In genomic region chr7:24369731-24370541, GRCm38 (mm10) we compare ENCODE assay signal across 8 mouse cellular contexts. TPM values are rescaled to one million over a fixed set of nuclear protein-coding genes. Genes with fewer than 3 reads are reported as not detected.
DNase-seq lines count a peak whose midpoint lies in the region; ATAC-seq and TF ChIP-seq lines count a peak whose summit lies in the region.

TSS of gene Kcnn4 (plus strand) at chr7:24370263.

- DNase-seq in heart, postnatal 25 days (ENCODE audit: low spot score), result no peak
- DNase-seq in CH12.LX (ENCODE audit: extremely low read depth) (peak; percentile 81), adipocyte (ENCODE audit: low spot score) (no peak)
- DNase-seq in left cerebral cortex, adult 18-20 months (ENCODE audit: low spot score in 2 of 2), result no peak
- no peak for DNase-seq in gastrocnemius, postnatal 4 days (ENCODE audit: low spot score in 2 of 2)

- H3K36me3 ChIP-seq in heart, embryonic 11.5 days (ENCODE audit: control insufficient read depth, insufficient read depth, low read length), result no peaks in the 10 kb centered on the region
- no peaks in the 10 kb centered on the region for H3K36me3 ChIP-seq in CH12.LX (replicated peaks in 1 of 2; ENCODE audit: control insufficient read depth in 1 of 2, insufficient read depth in 1 of 2, low read length in 1 of 2)
- no peaks in the 10 kb centered on the region for H3K36me3 ChIP-seq in intestine, postnatal 0 days (ENCODE audit: control insufficient read depth, insufficient read depth)

- TF ChIP-seq CTCF in CH12.LX (conservative IDR thresholded peaks at IDR 0.05 in 1 of 2, IDR thresholded peaks at IDR 0.05 in 1 of 2; ENCODE audit: low read depth in 2 of 2, low read length in 2 of 2), result 0 out of 4 replicates have a peak, but pooled peaks of 1 of the 2 experiments have one; percentile 5
- TF ChIP-seq CTCF in intestine, postnatal 0 days (IDR thresholded peaks at IDR 0.05; ENCODE audit: low read depth), result no peak

- in situ Hi-C loops in CH12.LX (cut with MboI; ENCODE audit: low pct_ligation_motif_present, low pct_unique_long_range_greater_than_20kb, low sequenced_read_pairs), result loop anchor here (5.0 kb wide), 1 partner anchor 32 kb away; no protein-coding TSS in a partner anchor

- H3K4me2 ChIP-seq in heart, embryonic 11.5 days, result peak within 1 kb of the TSS; percentile 40
- peak within 1 kb of the TSS; percentile 41 for H3K4me2 ChIP-seq in CH12.LX (ENCODE audit: insufficient read depth, low read depth, poor library complexity, severe bottlenecking)
- H3K4me2 ChIP-seq in intestine, postnatal 0 days (replicated peaks; ENCODE audit: low read depth), result peak within 1 kb of the TSS; percentile 35

- peak; percentile 64 for TF ChIP-seq EP300 in CH12.LX (IDR thresholded peaks at IDR 0.05; ENCODE audit: low read length)

- WGBS in heart, embryonic 11.5 days (ENCODE audit: insufficient replicate concordance), result 34% methylated on average over 23 of the region's 23 CpGs
- 25% methylated on average over 23 of the region's 23 CpGs for WGBS in intestine, postnatal 0 days

- intact Hi-C loops in heart, postnatal 25 days (cut with DNase I), result no loop called here

- H3K9me3 ChIP-seq in heart, embryonic 11.5 days (replicated peaks; ENCODE audit: control insufficient read depth, low read length), result no peaks in the 10 kb centered on the region
- no peaks in the 10 kb centered on the region for H3K9me3 ChIP-seq in CH12.LX (replicated peaks; ENCODE audit: low read length)
- H3K9me3 ChIP-seq in intestine, postnatal 0 days (ENCODE audit: control insufficient read depth), result no peaks in the 10 kb centered on the region

- no peaks in the 10 kb centered on the region for H3K79me2 ChIP-seq in CH12.LX (replicated peaks; ENCODE audit: control insufficient read depth, extremely low read depth, insufficient read depth, poor library complexity, severe bottlenecking)

- peaks cover 3% of the 10 kb centered on the region; the same call in 1 of the 2 replicates for H3K27me3 ChIP-seq in heart, embryonic 11.5 days (ENCODE audit: control insufficient read depth, insufficient read depth, low read length)
- no peaks in the 10 kb centered on the region for H3K27me3 ChIP-seq in CH12.LX (replicated peaks)
- no peaks in the 10 kb centered on the region for H3K27me3 ChIP-seq in intestine, postnatal 0 days (replicated peaks; ENCODE audit: control insufficient read depth, insufficient read depth, low read length)

- H3K9ac ChIP-seq in heart, embryonic 11.5 days (ENCODE audit: low read depth, low read length), result peak within 1 kb of the TSS; percentile 77
- H3K9ac ChIP-seq in CH12.LX (ENCODE audit: insufficient read depth, low read depth), result no peak within 1 kb of the TSS
- no peak within 1 kb of the TSS for H3K9ac ChIP-seq in intestine, postnatal 0 days (ENCODE audit: low read depth, low read length)

- peak within 1 kb of the TSS; percentile 33 for H3K4me3 ChIP-seq in heart, embryonic 11.5 days (ENCODE audit: low read depth, low read length)
- peak within 1 kb of the TSS; percentile 35 to 57 (median 42) for H3K4me3 ChIP-seq in CH12.LX (replicated peaks in 1 of 3; ENCODE audit: low read depth in 2 of 3, low read length in 2 of 3, poor library complexity in 1 of 3)
- no peak within 1 kb of the TSS; the same call in 1 of the 2 replicates for H3K4me3 ChIP-seq in intestine, postnatal 0 days (ENCODE audit: low read depth, low read length)

- dilution Hi-C loops in CH12.LX (cut with MboI; ENCODE audit: extremely low pct_ligation_motif_present, extremely low pct_unique_long_range_greater_than_20kb, low sequenced_read_pairs), result no loop called here

- no peaks in the 10 kb centered on the region; the same call in 1 of the 2 replicates for H3K4me1 ChIP-seq in heart, embryonic 11.5 days (ENCODE audit: control insufficient read depth, insufficient read depth, low read length)
- H3K4me1 ChIP-seq in CH12.LX (ENCODE audit: control insufficient read depth in 1 of 2, insufficient read depth in 2 of 2), result peaks cover 48 to 75% of the 10 kb centered on the region in 2 experiments
- H3K4me1 ChIP-seq in intestine, postnatal 0 days (replicated peaks; ENCODE audit: control insufficient read depth, insufficient read depth, low read length), result no peaks in the 10 kb centered on the region; the same call in 1 of the 2 replicates

- peak within 1 kb of the TSS; percentile 82 for H3K27ac ChIP-seq in heart, embryonic 11.5 days (ENCODE audit: low read depth, low read length)
- no peak within 1 kb of the TSS for H3K27ac ChIP-seq in CH12.LX (ENCODE audit: insufficient read depth, low read depth)
- no peak within 1 kb of the TSS for H3K27ac ChIP-seq in intestine, postnatal 0 days (ENCODE audit: low read depth, low read length)

- no peak for TF ChIP-seq RAD21 in CH12.LX (IDR thresholded peaks at IDR 0.05; ENCODE audit: low read depth, low read length)

- peak; percentile 26; the same call in 1 of the 2 replicates for TF ChIP-seq POLR2A in CH12.LX (IDR thresholded peaks at IDR 0.05; ENCODE audit: low read depth, low read length)

- peak; percentile 46 for ATAC-seq in heart, embryonic 11.5 days (replicated peaks; ENCODE audit: insufficient number of reproducible peaks, low FRiP score, low TSS enrichment)
- peak; percentile 12; the same call in 1 of the 2 replicates for ATAC-seq in intestine, postnatal 0 days
- ATAC-seq in neutrophil, adult 5-6 weeks (ENCODE audit: extremely low read depth, insufficient number of reproducible peaks, low FRiP score, poor library complexity, severe bottlenecking), result peak; percentile 55

TF ChIP-seq in CH12.LX, 34 proteins besides CTCF, POLR2A, EP300 and RAD21 (continues in another document):
- peak; percentile 76 for TF ChIP-seq IRF4 (IDR thresholded peaks at IDR 0.05; ENCODE audit: low read depth, low read length)
- TF ChIP-seq MAFK (IDR thresholded peaks at IDR 0.05; ENCODE audit: insufficient replicate concordance, low read length), result 0 out of 2 replicates have a peak, but pooled peaks have one; percentile 33
- TF ChIP-seq CHD2 (IDR thresholded peaks at IDR 0.05; ENCODE audit: low read length), result peak; percentile 81
- TF ChIP-seq USF2 (conservative IDR thresholded peaks at IDR 0.05; ENCODE audit: low read depth, low read length), result no peak
- TF ChIP-seq ZNF384 (IDR thresholded peaks at IDR 0.05; ENCODE audit: low read depth, low read length), result peak; percentile 49
- no peak for TF ChIP-seq CHD1 (IDR thresholded peaks at IDR 0.05; ENCODE audit: low read depth, low read length)
- peak; percentile 40; the same call in 1 of the 2 replicates for TF ChIP-seq MYC (IDR thresholded peaks at IDR 0.05; ENCODE audit: low read depth, low read length)
- TF ChIP-seq MEF2A (IDR thresholded peaks at IDR 0.05; ENCODE audit: borderline replicate concordance, low read depth, low read length), result peak; percentile 59; the same call in 1 of the 2 replicates
- 0 out of 2 replicates have a peak, but pooled peaks have one; percentile 17 for TF ChIP-seq JUND (conservative IDR thresholded peaks at IDR 0.05; ENCODE audit: low read depth, low read length)
- TF ChIP-seq BHLHE40 (IDR thresholded peaks at IDR 0.05; ENCODE audit: low read depth, low read length), result peak; percentile 87
- TF ChIP-seq SMC3 (IDR thresholded peaks at IDR 0.05; ENCODE audit: low read depth, low read length), result no peak; the same call in none of the 2 replicates
- no peak for TF ChIP-seq PAX5 (IDR thresholded peaks at IDR 0.05; ENCODE audit: low read length)
- TF ChIP-seq TBP (conservative IDR thresholded peaks at IDR 0.05; ENCODE audit: low read depth, low read length), result no peak
- no peak for TF ChIP-seq E2F4 (IDR thresholded peaks at IDR 0.05; ENCODE audit: insufficient replicate concordance, low read depth, low read length)
- TF ChIP-seq USF1 (IDR thresholded peaks at IDR 0.05; ENCODE audit: low read depth, low read length), result no peak
- TF ChIP-seq ZMIZ1 (IDR thresholded peaks at IDR 0.05; ENCODE audit: low read depth, low read length), result no peak
- TF ChIP-seq NELFE (IDR thresholded peaks at IDR 0.05; ENCODE audit: low read depth, low read length), result peak; percentile 17; the same call in 1 of the 2 replicates
- TF ChIP-seq TCF12 (IDR thresholded peaks at IDR 0.05; ENCODE audit: low read depth, low read length), result peak; percentile 69; the same call in 1 of the 2 replicates
- TF ChIP-seq RCOR1 (conservative IDR thresholded peaks at IDR 0.05; ENCODE audit: low read depth, low read length), result peak; percentile 79; the same call in 1 of the 2 replicates
- no peak; the same call in 1 of the 2 replicates for TF ChIP-seq MXI1 (IDR thresholded peaks at IDR 0.05; ENCODE audit: low read depth, low read length)
- TF ChIP-seq GABPA (IDR thresholded peaks at IDR 0.05; ENCODE audit: insufficient replicate concordance, low read depth, low read length), result no peak
- TF ChIP-seq ZKSCAN1 (IDR thresholded peaks at IDR 0.05; ENCODE audit: borderline replicate concordance, low read depth, low read length), result peak; percentile 52
- no peak for TF ChIP-seq KAT2A (IDR thresholded peaks at IDR 0.05; ENCODE audit: insufficient replicate concordance, low read length)
- peak; percentile 51; the same call in 1 of the 2 replicates for TF ChIP-seq SIN3A (IDR thresholded peaks at IDR 0.05; ENCODE audit: low read length)
- no peak; the same call in 1 of the 2 replicates for TF ChIP-seq HCFC1 (IDR thresholded peaks at IDR 0.05; ENCODE audit: low read depth, low read length)
- no peak for TF ChIP-seq JUN (IDR thresholded peaks at IDR 0.05; ENCODE audit: insufficient read depth, low read depth, low read length)
- no peak for TF ChIP-seq NRF1 (IDR thresholded peaks at IDR 0.05; ENCODE audit: low read depth, low read length)
- peak; percentile 86 for TF ChIP-seq MAX (IDR thresholded peaks at IDR 0.05; ENCODE audit: low read length)
- peak; percentile 61 for TF ChIP-seq ETS1 (conservative IDR thresholded peaks at IDR 0.05; ENCODE audit: low read depth, low read length)
- TF ChIP-seq ELF1 (IDR thresholded peaks at IDR 0.05; ENCODE audit: low read depth, low read length), result peak; percentile 45
- no peak for TF ChIP-seq POLR2AphosphoS2 (IDR thresholded peaks at IDR 0.05; ENCODE audit: low read depth, low read length)
- no peak for TF ChIP-seq UBTF (IDR thresholded peaks at IDR 0.05; ENCODE audit: low read depth, low read length)
- TF ChIP-seq MAZ (IDR thresholded peaks at IDR 0.05; ENCODE audit: low read depth, low read length), result peak; percentile 70

RNA-seq across cellular contexts. Expression of gene Kcnn4, which starts in this region (rescaled TPM):
- 9.9 and 11.2 TPM in 2 replicates for polyA plus RNA-seq in heart, embryonic 11.5 days (2014; fragmentation: Nextera tagmentation; extraction: Ambion mirVana)
- total RNA-seq in heart, postnatal 25 days (2021), result under 1 TPM; 0.70 to 0.81 TPM
- total RNA-seq in CH12.LX (2012; rRNA removed), result 7.6 and 10.5 TPM in 2 replicates
- total RNA-seq in CH12.LX (2014; rRNA removed), result 12.9 and 14.3 TPM in 2 replicates
- polyA plus RNA-seq in CH12.LX (2012; ENCODE audit: insufficient read length, low read depth), result 8.2 and 10.6 TPM in 2 replicates
- polyA plus RNA-seq in intestine, postnatal 0 days (2015; fragmentation: Nextera tagmentation; extraction: Ambion mirVana), result 3.2 and 3.7 TPM in 2 replicates
- 13.6 and 14.8 TPM in 2 replicates for total RNA-seq in neutrophil, adult 5-6 weeks (2017)
- under 1 TPM; 0.19 to 0.45 TPM for total RNA-seq in left cerebral cortex, adult 18-20 months (2021)
- total RNA-seq in gastrocnemius, postnatal 4 days (2021), result under 1 TPM; 0.61 to 0.93 TPM
